Mouse (Mus musculus) kidney, embryonic 15.5 days (tissue): ENCODE data around the gene Pip4k2a. TPM values are rescaled to one million over a fixed set of nuclear protein-coding genes. Genes with fewer than 3 reads are reported as not detected.
A peak's percentile ranks its signal among the peaks of the same experiment; 100 is the strongest.

ENCODE experiments used
- ATAC-seq: fragments of 200-750 bp; cut with Nextera tagmentation; replicated peaks from 2 replicates; pipeline ENCODE4 v1.8.0; 2017; ENCODE audit warnings: moderate TSS enrichment; ENCODE audit not compliant: low FRiP score
- H3K27ac ChIP-seq: fragments of 300-500 bp; sonication (generic); 2 replicates; pipeline ENCODE4 v1.5.1; 2015; ENCODE audit warnings: mild to moderate bottlenecking, inconsistent platforms
- H3K27me3 ChIP-seq: fragments of 300-500 bp; sonication (generic); 2 replicates; pipeline ENCODE4 v1.6.1; 2015; ENCODE audit warnings: inconsistent platforms
- H3K36me3 ChIP-seq: fragments of 300-500 bp; sonication (generic); 2 replicates; pipeline ENCODE4 v1.6.1; 2015; ENCODE audit warnings: inconsistent platforms
- H3K4me1 ChIP-seq: fragments of 300-500 bp; sonication (generic); 2 replicates; pipeline ENCODE4 v1.6.1; 2015; ENCODE audit warnings: inconsistent platforms
- H3K4me2 ChIP-seq: fragments of 300-500 bp; sonication (generic); 2 replicates; pipeline ENCODE4 v1.6.1; 2015; ENCODE audit warnings: moderate library complexity, mild to moderate bottlenecking, inconsistent platforms
- H3K4me3 ChIP-seq: fragments of 300-500 bp; sonication (generic); replicated peaks from 2 replicates; pipeline ENCODE4 v1.5.1; 2015; ENCODE audit warnings: mild to moderate bottlenecking, inconsistent platforms
- H3K9ac ChIP-seq: fragments of 300-500 bp; sonication (generic); 2 replicates; pipeline ENCODE4 v1.6.1; 2015; ENCODE audit warnings: mild to moderate bottlenecking, inconsistent platforms
- H3K9me3 ChIP-seq: fragments of 300-500 bp; sonication (generic); replicated peaks from 2 replicates; pipeline ENCODE4 v1.6.1; 2016; ENCODE audit warnings: inconsistent platforms
- whole genome bisulfite sequencing: fragments of 180-500 bp; shearing (Covaris S2); methylation state at CpG from one replicate; pipeline ENCODE4 v1.1.7; 2015; ENCODE audit warnings: mixed read lengths; 5-methylcytosine and 5-hydroxymethylcytosine counted together
- polyA plus RNA-seq: library from polyadenylated mRNA; unstranded; fragments of >200 nt; fragmentation: Nextera tagmentation; extraction: Ambion mirVana; gene quantifications from 2 replicates; pipeline ENCODE4 v1.2.1, GENCODE M21; 2015

Pip4k2a gene
- polyA plus RNA-seq, 1 experiment from 2014 or later, result 13.2 TPM

DNA sequence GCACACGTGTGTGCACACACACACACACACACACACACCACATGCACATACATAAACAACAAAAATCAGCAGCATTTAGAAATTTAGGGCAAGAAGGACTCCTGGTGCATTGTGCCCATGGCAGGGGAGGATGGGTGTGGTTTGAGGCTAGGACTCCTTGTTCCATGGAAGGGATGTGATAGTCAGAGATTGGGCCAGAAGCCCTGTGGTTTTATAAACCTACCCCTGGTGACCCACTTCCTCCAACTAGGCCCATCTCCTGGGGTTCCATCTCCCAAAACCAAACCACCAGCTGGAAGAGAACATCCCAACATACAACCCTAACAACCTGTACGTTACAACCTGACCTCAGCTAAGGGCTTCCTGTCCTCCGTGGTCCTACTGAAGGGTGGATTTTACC, 35.4 kb downstream of the Pip4k2a start:
- no peak overlapping the region for H3K4me3 ChIP-seq
- no peaks in the 10 kb centered on the region for H3K9me3 ChIP-seq
- H3K4me1 ChIP-seq, result peaks cover 16% of the 10 kb centered on the region; the same call in 1 of the 2 replicates
- WGBS, result 73% methylated on average over 3 of the region's 3 CpGs
- no peaks in the 10 kb centered on the region for H3K27me3 ChIP-seq
- no peaks in the 10 kb centered on the region for H3K36me3 ChIP-seq
- H3K27ac ChIP-seq, result no peak overlapping the region
- H3K4me2 ChIP-seq, result no peak overlapping the region
- H3K9ac ChIP-seq, result no peak overlapping the region
- ATAC-seq, result no peak

DNA sequence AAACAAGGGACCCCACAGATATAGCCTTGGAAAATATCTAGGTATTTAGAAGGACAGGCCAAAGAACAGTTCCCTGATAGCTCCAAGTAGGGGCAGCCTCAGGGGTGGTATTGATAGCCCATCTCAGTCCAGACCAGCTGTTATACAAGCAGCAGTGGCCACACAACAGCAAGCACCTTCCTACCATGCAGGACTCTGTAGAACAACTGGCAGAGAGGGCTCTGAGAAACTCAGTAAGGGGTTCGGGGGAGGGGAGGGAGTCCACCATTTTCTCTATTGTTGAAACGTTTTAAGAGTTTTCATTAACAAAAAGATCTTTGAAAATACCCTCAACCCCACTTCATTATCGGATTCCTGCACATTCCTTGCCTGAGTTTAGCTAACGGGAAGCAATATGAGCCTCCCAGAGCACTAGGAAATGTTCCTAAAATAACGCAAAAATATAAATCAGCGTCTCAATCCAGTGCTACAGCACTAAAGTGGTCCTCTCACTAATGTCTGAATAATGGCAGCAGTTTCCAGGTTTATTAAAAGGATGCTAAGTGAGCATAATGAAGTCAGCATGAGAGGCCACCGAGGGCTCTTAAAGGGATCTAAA, 37.5 kb downstream of the Pip4k2a start:
- Histone ChIP-seq H3K9me3 (no peaks in the 10 kb centered on the region), H3K27me3 (no peaks in the 10 kb centered on the region), H3K4me2 (no peak overlapping the region), H3K36me3 (no peaks in the 10 kb centered on the region), H3K27ac (no peak overlapping the region), H3K4me3 (no peak overlapping the region), H3K9ac (no peak overlapping the region), H3K4me1 (peaks cover 33% of the 10 kb centered on the region)
- ATAC-seq, result no peak
- 34% methylated on average over 7 of the region's 7 CpGs for WGBS

DNA sequence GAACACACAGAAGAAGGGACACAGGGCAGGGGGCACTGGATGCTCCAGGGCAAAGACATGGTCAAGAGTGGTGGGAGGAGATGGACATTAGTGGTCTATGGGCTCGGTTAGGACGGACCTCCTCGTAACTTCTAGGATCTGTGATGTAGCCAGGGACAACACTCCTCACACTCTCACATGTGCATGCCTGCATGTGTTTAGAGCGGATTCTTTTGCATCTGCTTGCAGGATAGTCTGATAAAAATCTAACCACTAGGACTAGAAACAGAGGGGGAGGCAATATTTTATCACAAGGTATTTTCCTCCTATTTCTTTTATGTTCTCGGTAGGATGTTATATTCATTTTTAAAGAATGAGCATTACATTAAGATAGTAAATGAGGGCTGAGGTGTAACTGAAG, 38.4 kb downstream of the Pip4k2a start:
- Histone ChIP-seq H3K4me2 (no peak overlapping the region), H3K36me3 (no peaks in the 10 kb centered on the region), H3K4me3 (no peak overlapping the region), H3K27me3 (no peaks in the 10 kb centered on the region), H3K9ac (no peak overlapping the region), H3K27ac (no peak overlapping the region), H3K9me3 (no peaks in the 10 kb centered on the region), H3K4me1 (peaks cover 36% of the 10 kb centered on the region)
- 91% methylated on average over 5 of the region's 5 CpGs for WGBS
- no peak for ATAC-seq

GRCm38 (mm10) chr2:18959008-18959407, 38.9 kb downstream of the Pip4k2a start:
- no peak overlapping the region for H3K4me2 ChIP-seq
- ATAC-seq, result no peak
- H3K27me3 ChIP-seq, result no peaks in the 10 kb centered on the region
- H3K9ac ChIP-seq, result no peak overlapping the region
- WGBS, result 94% methylated on average over 6 of the region's 6 CpGs
- peaks cover 37% of the 10 kb centered on the region for H3K4me1 ChIP-seq
- H3K36me3 ChIP-seq, result no peaks in the 10 kb centered on the region
- no peak overlapping the region for H3K27ac ChIP-seq
- H3K4me3 ChIP-seq, result no peak overlapping the region
- no peaks in the 10 kb centered on the region for H3K9me3 ChIP-seq

GRCm38 (mm10) chr2:18958501-18958900, 39.4 kb downstream of the Pip4k2a start:
- ATAC-seq, result no peak
- H3K9me3 ChIP-seq, result no peaks in the 10 kb centered on the region
- H3K4me1 ChIP-seq, result peaks cover 41% of the 10 kb centered on the region
- no peak overlapping the region for H3K4me2 ChIP-seq
- no peak overlapping the region for H3K27ac ChIP-seq
- no peak overlapping the region for H3K9ac ChIP-seq
- H3K36me3 ChIP-seq, result no peaks in the 10 kb centered on the region
- H3K4me3 ChIP-seq, result no peak overlapping the region
- 92% methylated on average over 5 of the region's 5 CpGs for WGBS
- H3K27me3 ChIP-seq, result no peaks in the 10 kb centered on the region

- Histone ChIP-seq H3K9ac (no peak overlapping the region), H3K4me1 (peaks cover 45% of the 10 kb centered on the region)
- 65% methylated on average over 9 of the region's 9 CpGs for WGBS
Observed at GRCm38 (mm10) chr2:18958044-18958443, 39.9 kb downstream of the Pip4k2a start.

GRCm38 (mm10) chr2:18957459-18957858, 40.5 kb downstream of the Pip4k2a start:
- ATAC-seq, result no peak
- Histone ChIP-seq H3K4me3 (no peak overlapping the region), H3K36me3 (no peaks in the 10 kb centered on the region), H3K27me3 (no peaks in the 10 kb centered on the region), H3K4me1 (peaks cover 51% of the 10 kb centered on the region), H3K9ac (no peak overlapping the region), H3K9me3 (no peaks in the 10 kb centered on the region), H3K27ac (no peak overlapping the region), H3K4me2 (no peak overlapping the region)
- 93% methylated on average over 7 of the region's 7 CpGs for WGBS

More at GRCm38 (mm10) chr2:18958044-18958443, 39.9 kb downstream of the Pip4k2a start:
- no peaks in the 10 kb centered on the region for H3K36me3 ChIP-seq
- H3K27ac ChIP-seq, result no peak overlapping the region
- no peak for ATAC-seq
- no peak overlapping the region for H3K4me2 ChIP-seq
- no peaks in the 10 kb centered on the region for H3K27me3 ChIP-seq
- no peak overlapping the region for H3K4me3 ChIP-seq
- no peaks in the 10 kb centered on the region for H3K9me3 ChIP-seq

- Histone ChIP-seq H3K9ac (no peak overlapping the region), H3K27me3 (no peaks in the 10 kb centered on the region), H3K9me3 (no peaks in the 10 kb centered on the region), H3K4me1 (peaks cover 56% of the 10 kb centered on the region), H3K27ac (no peak overlapping the region), H3K4me2 (no peak overlapping the region), H3K4me3 (no peak overlapping the region), H3K36me3 (no peaks in the 10 kb centered on the region)
- no peak for ATAC-seq
- 58% methylated on average over 7 of the region's 7 CpGs for WGBS
Observed at GRCm38 (mm10) chr2:18956945-18957344, 41.0 kb downstream of the Pip4k2a start.

GRCm38 (mm10) chr2:18956424-18956823, 41.5 kb downstream of the Pip4k2a start:
- peaks cover 56% of the 10 kb centered on the region for H3K4me1 ChIP-seq
- no peak for ATAC-seq
- no peak overlapping the region for H3K4me2 ChIP-seq
- H3K9ac ChIP-seq, result no peak overlapping the region
- no peaks in the 10 kb centered on the region for H3K36me3 ChIP-seq
- no peaks in the 10 kb centered on the region for H3K27me3 ChIP-seq
- no peak overlapping the region for H3K27ac ChIP-seq
- no peak overlapping the region for H3K4me3 ChIP-seq
- no peaks in the 10 kb centered on the region for H3K9me3 ChIP-seq
- 74% methylated on average over 3 of the region's 3 CpGs for whole genome bisulfite sequencing

DNA sequence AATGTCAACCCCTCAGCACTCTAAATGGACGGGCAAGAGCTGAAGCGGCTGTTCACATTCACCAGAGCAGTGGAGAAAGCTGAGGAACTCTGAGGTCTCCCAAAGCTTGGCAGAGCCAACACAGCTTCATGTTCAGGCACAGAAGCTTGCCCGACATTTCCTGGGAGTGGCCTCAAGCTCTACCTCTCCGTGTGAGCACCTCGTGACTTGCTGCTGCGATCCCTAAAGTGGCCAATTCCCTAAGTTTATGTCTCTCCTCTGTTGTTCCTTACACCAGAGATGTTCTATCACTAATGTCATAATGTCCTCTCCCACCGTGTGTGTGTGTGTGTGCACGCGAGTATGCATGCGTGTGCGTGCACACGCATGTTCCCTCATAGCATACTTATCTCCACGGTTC, 42.3 kb downstream of the Pip4k2a start:
- no peaks in the 10 kb centered on the region for H3K27me3 ChIP-seq
- ATAC-seq, result no peak
- no peak overlapping the region for H3K4me3 ChIP-seq
- no peak overlapping the region for H3K9ac ChIP-seq
- peaks cover 53% of the 10 kb centered on the region for H3K4me1 ChIP-seq
- H3K4me2 ChIP-seq, result no peak overlapping the region
- no peak overlapping the region for H3K27ac ChIP-seq
- H3K9me3 ChIP-seq, result no peaks in the 10 kb centered on the region
- H3K36me3 ChIP-seq, result no peaks in the 10 kb centered on the region
- whole genome bisulfite sequencing, result 84% methylated on average over 13 of the region's 13 CpGs

- H3K36me3 ChIP-seq, result no peaks in the 10 kb centered on the region
- H3K4me1 ChIP-seq, result peaks cover 53% of the 10 kb centered on the region
- no peak overlapping the region for H3K27ac ChIP-seq
- 35% methylated on average over 4 of the region's 4 CpGs for WGBS
- H3K9ac ChIP-seq, result no peak overlapping the region
- H3K9me3 ChIP-seq, result no peaks in the 10 kb centered on the region
- no peaks in the 10 kb centered on the region for H3K27me3 ChIP-seq
- ATAC-seq, result no peak
- no peak overlapping the region for H3K4me3 ChIP-seq
- no peak overlapping the region for H3K4me2 ChIP-seq
Observed at GRCm38 (mm10) chr2:18955022-18955421, 42.9 kb downstream of the Pip4k2a start.

GRCm38 (mm10) chr2:18954422-18954821, 43.5 kb downstream of the Pip4k2a start:
- no peak overlapping the region for H3K9ac ChIP-seq
- no peaks in the 10 kb centered on the region for H3K36me3 ChIP-seq
- H3K4me3 ChIP-seq, result no peak overlapping the region
- no peak overlapping the region for H3K27ac ChIP-seq
- no peak overlapping the region for H3K4me2 ChIP-seq
- peaks cover 53% of the 10 kb centered on the region for H3K4me1 ChIP-seq
- 78% methylated on average over 4 of the region's 4 CpGs for WGBS
- ATAC-seq, result no peak
- no peaks in the 10 kb centered on the region for H3K27me3 ChIP-seq
- H3K9me3 ChIP-seq, result no peaks in the 10 kb centered on the region

DNA sequence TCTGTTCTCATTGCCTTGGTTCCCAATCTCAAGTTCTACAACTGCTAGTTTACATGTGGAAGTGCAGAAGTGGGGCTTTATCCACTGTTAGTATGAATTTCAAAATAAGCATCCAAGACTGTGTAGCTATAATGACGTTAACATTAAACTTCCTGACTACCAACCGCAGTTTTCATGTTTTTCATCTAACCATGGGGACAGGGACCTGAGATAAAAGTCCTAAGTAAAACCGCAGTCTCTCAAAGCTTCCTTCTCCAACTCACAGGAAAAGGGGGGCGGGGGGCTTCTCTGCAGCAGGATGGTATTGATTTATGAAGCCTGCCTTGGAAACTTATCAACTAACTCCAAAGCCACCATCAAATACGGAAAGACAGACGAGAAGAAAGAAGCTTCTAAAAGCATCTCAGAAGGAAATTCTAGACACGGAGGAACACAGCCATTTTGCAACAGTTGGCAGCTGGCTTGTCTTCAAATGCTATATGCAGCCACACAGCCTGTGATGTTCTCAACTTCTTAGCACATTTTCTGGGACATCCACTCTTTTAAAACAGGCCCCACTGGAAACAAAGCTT, 45.7 kb downstream of the Pip4k2a start:
- Histone ChIP-seq H3K9me3 (no peaks in the 10 kb centered on the region), H3K4me3 (no peak overlapping the region), H3K9ac (no peak overlapping the region), H3K4me1 (peaks cover 42% of the 10 kb centered on the region), H3K36me3 (no peaks in the 10 kb centered on the region), H3K27ac (peak overlapping the region; percentile 76), H3K4me2 (peak overlapping the region; percentile 16; the same call in 1 of the 2 replicates), H3K27me3 (no peaks in the 10 kb centered on the region)
- no peak; the same call in 1 of the 2 replicates for ATAC-seq
- WGBS, result 29% methylated on average over 7 of the region's 7 CpGs
